Mouse (Mus musculus): ENCODE measurements around the gene Tbx10. TPM values are rescaled to one million over a fixed set of nuclear protein-coding genes. Genes with fewer than 3 reads are reported as not detected.
"Not testable (repeated sequence)": the region's sequence is repeated elsewhere in the genome, so short reads cannot be mapped to it uniquely, and the experiment has no call there.

The Tbx10 gene
- polyA plus RNA-seq, 1 experiment from 2014 or later: not detected

DNA sequence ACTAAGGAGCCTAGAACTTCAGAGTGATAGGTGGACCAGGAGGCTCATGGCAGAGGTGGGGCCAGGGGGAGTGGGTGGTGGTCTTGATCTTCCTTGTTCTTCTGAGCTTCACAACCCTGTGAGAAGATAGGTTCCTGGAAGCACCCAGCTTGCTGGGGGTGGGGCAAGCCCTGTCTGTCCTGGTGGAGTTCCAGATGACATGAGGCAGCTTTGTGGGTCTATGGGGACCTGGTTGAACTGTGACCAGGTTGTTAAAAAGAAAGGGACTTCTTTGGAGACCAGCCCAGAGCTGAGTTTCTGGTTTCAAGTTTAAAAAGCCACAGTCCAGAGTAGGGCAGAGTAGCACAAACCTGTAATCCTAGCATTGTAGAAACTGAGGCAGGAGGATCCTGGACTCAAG lies 33.5 kb upstream of the Tbx10 start:
- no peaks in the 10 kb centered on the region for H3K4me1 ChIP-seq (ENCODE audit: insufficient read depth, low read depth, low read length)
- no peaks in the 10 kb centered on the region for H3K27me3 ChIP-seq (replicated peaks; ENCODE audit: insufficient read depth, low read length)
- no peak overlapping the region for H3K27ac ChIP-seq (ENCODE audit: low read length)
- TF ChIP-seq EP300 (IDR thresholded peaks at IDR 0.05) (no peak), CTCF (IDR thresholded peaks at IDR 0.05) (no peak)
- H3K9me3 ChIP-seq (ENCODE audit: low read length): no peaks in the 10 kb centered on the region
- no peak overlapping the region for H3K4me2 ChIP-seq (replicated peaks; ENCODE audit: low read depth, low read length)
- no peak overlapping the region for H3K4me3 ChIP-seq (ENCODE audit: low read depth, low read length)
- H3K36me3 ChIP-seq (ENCODE audit: insufficient read depth, low read length): no peaks in the 10 kb centered on the region
- DNase-seq (ENCODE audit: low spot score) (no peak), ATAC-seq (no peak)
- H3K9ac ChIP-seq (replicated peaks; ENCODE audit: low read depth): no peak overlapping the region

- Histone ChIP-seq H3K27ac (ENCODE audit: low read length) (no peak overlapping the region), H3K4me1 (ENCODE audit: insufficient read depth, low read depth, low read length) (no peaks in the 10 kb centered on the region), H3K27me3 (replicated peaks; ENCODE audit: insufficient read depth, low read length) (no peaks in the 10 kb centered on the region), H3K9ac (replicated peaks; ENCODE audit: low read depth) (no peak overlapping the region), H3K4me3 (ENCODE audit: low read depth, low read length) (no peak overlapping the region), H3K36me3 (ENCODE audit: insufficient read depth, low read length) (no peaks in the 10 kb centered on the region), H3K4me2 (replicated peaks; ENCODE audit: low read depth, low read length) (no peak overlapping the region), H3K9me3 (ENCODE audit: low read length) (no peaks in the 10 kb centered on the region)
- peak; percentile 70 for TF ChIP-seq EP300 (IDR thresholded peaks at IDR 0.05)
- TF ChIP-seq CTCF (IDR thresholded peaks at IDR 0.05): no peak
- 49% methylated on average over 5 of the region's 5 CpGs for WGBS
- peak; percentile 76 for DNase-seq (ENCODE audit: low spot score)
- peak; percentile 80 for ATAC-seq
Observed at GRCm38 (mm10) chr19:3960211-3960610, 32.3 kb upstream of the Tbx10 start.

- not testable (repeated sequence) for H3K36me3 ChIP-seq (ENCODE audit: insufficient read depth, low read length); H3K9me3 ChIP-seq (ENCODE audit: low read length); DNase-seq (ENCODE audit: low spot score); ATAC-seq; H3K9ac ChIP-seq (replicated peaks; ENCODE audit: low read depth); H3K27me3 ChIP-seq (replicated peaks; ENCODE audit: insufficient read depth, low read length); H3K4me1 ChIP-seq (ENCODE audit: insufficient read depth, low read depth, low read length); H3K27ac ChIP-seq (ENCODE audit: low read length); H3K4me2 ChIP-seq (replicated peaks; ENCODE audit: low read depth, low read length); H3K4me3 ChIP-seq (ENCODE audit: low read depth, low read length)
- WGBS: 59% methylated on average over 6 of the region's 6 CpGs
Observed at GRCm38 (mm10) chr19:3961805-3962204, 30.7 kb upstream of the Tbx10 start.

DNA sequence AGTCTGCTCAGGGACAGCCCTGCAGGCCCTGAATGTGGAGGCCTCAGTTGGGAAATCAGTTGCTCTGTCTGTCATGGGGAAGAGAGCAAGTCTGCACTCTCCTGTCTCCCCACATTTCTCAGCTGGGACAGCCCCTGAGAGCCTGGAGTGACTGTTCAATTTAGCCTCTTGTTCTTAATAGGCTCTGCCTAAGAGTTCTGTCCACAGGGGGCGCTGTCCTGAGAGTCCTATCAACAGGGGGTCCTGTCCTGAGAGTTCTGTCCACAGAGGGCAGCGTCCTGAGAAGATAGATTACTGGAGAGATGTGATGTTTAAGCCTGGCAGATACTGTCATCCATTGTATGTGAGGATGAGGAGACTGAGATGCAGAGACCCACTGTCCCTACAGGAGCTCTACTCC lies 30.1 kb upstream of the Tbx10 start:
- Histone ChIP-seq H3K4me1 (ENCODE audit: insufficient read depth, low read depth, low read length) (no peaks in the 10 kb centered on the region), H3K9ac (replicated peaks; ENCODE audit: low read depth) (no peak overlapping the region), H3K27ac (ENCODE audit: low read length) (no peak overlapping the region), H3K27me3 (replicated peaks; ENCODE audit: insufficient read depth, low read length) (no peaks in the 10 kb centered on the region), H3K36me3 (ENCODE audit: insufficient read depth, low read length) (no peaks in the 10 kb centered on the region), H3K4me3 (ENCODE audit: low read depth, low read length) (no peak overlapping the region), H3K9me3 (ENCODE audit: low read length) (no peaks in the 10 kb centered on the region), H3K4me2 (replicated peaks; ENCODE audit: low read depth, low read length) (no peak overlapping the region)
- WGBS: 15% methylated on average over 2 of the region's 2 CpGs
- TF ChIP-seq EP300 (IDR thresholded peaks at IDR 0.05) (no peak), CTCF (IDR thresholded peaks at IDR 0.05) (peak; percentile 53)
- ATAC-seq (no peak), DNase-seq (ENCODE audit: low spot score) (peak; percentile 43)

DNA sequence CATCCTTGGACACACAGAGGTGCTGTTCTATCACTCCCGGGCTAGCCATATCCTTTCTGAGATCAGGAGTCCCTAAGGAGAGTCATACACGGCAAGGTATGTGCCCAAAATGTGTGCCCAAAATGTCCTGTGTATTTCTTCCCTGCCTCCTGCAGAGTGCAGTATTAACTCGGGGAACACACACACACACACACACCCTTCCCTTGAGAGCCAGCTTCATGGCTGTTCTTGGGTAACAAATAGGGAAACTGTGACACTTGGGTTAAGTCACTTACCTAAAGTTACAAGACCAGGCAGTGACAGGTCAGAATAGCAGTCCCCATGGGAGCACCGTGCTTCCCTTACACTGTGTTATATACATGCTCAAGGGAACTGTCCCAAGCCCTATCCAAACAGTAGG lies 28.5 kb upstream of the Tbx10 start:
- Histone ChIP-seq H3K4me1 (ENCODE audit: insufficient read depth, low read depth, low read length) (no peaks in the 10 kb centered on the region), H3K9ac (replicated peaks; ENCODE audit: low read depth) (no peak overlapping the region), H3K4me2 (replicated peaks; ENCODE audit: low read depth, low read length) (no peak overlapping the region), H3K27ac (ENCODE audit: low read length) (no peak overlapping the region), H3K9me3 (ENCODE audit: low read length) (no peaks in the 10 kb centered on the region), H3K4me3 (ENCODE audit: low read depth, low read length) (no peak overlapping the region), H3K27me3 (replicated peaks; ENCODE audit: insufficient read depth, low read length) (no peaks in the 10 kb centered on the region), H3K36me3 (ENCODE audit: insufficient read depth, low read length) (no peaks in the 10 kb centered on the region)
- ATAC-seq (no peak), DNase-seq (ENCODE audit: low spot score) (no peak)
- TF ChIP-seq CTCF (IDR thresholded peaks at IDR 0.05): peak; percentile 39
- TF ChIP-seq EP300 (IDR thresholded peaks at IDR 0.05): no peak
- 70% methylated on average over 4 of the region's 4 CpGs for WGBS

- Histone ChIP-seq H3K9ac (replicated peaks; ENCODE audit: low read depth) (no peak overlapping the region), H3K4me3 (ENCODE audit: low read depth, low read length) (no peak overlapping the region), H3K27me3 (replicated peaks; ENCODE audit: insufficient read depth, low read length) (no peaks in the 10 kb centered on the region), H3K4me1 (ENCODE audit: insufficient read depth, low read depth, low read length) (no peaks in the 10 kb centered on the region), H3K4me2 (replicated peaks; ENCODE audit: low read depth, low read length) (no peak overlapping the region), H3K9me3 (ENCODE audit: low read length) (no peaks in the 10 kb centered on the region), H3K27ac (ENCODE audit: low read length) (no peak overlapping the region), H3K36me3 (ENCODE audit: insufficient read depth, low read length) (no peaks in the 10 kb centered on the region)
- peak; percentile 50 for TF ChIP-seq CTCF (IDR thresholded peaks at IDR 0.05)
- no peak for TF ChIP-seq EP300 (IDR thresholded peaks at IDR 0.05)
- WGBS: 62% methylated on average over 11 of the region's 11 CpGs
- ATAC-seq (no peak), DNase-seq (ENCODE audit: low spot score) (no peak)
Observed at GRCm38 (mm10) chr19:3966330-3967075, 26.0 kb upstream of the Tbx10 start.

- H3K27me3 ChIP-seq (replicated peaks; ENCODE audit: insufficient read depth, low read length): no peaks in the 10 kb centered on the region
- H3K27ac ChIP-seq (ENCODE audit: low read length): no peak overlapping the region
- H3K4me3 ChIP-seq (ENCODE audit: low read depth, low read length): no peak overlapping the region
- H3K9me3 ChIP-seq (ENCODE audit: low read length): no peaks in the 10 kb centered on the region
- TF ChIP-seq CTCF (IDR thresholded peaks at IDR 0.05) (no peak), EP300 (IDR thresholded peaks at IDR 0.05) (no peak)
- no peak overlapping the region for H3K4me2 ChIP-seq (replicated peaks; ENCODE audit: low read depth, low read length)
- H3K9ac ChIP-seq (replicated peaks; ENCODE audit: low read depth): no peak overlapping the region
- no peaks in the 10 kb centered on the region for H3K4me1 ChIP-seq (ENCODE audit: insufficient read depth, low read depth, low read length)
- DNase-seq (ENCODE audit: low spot score): no peak
- H3K36me3 ChIP-seq (ENCODE audit: insufficient read depth, low read length): no peaks in the 10 kb centered on the region
- 46% methylated on average over 3 of the region's 3 CpGs for WGBS
- no peak for ATAC-seq
Observed at GRCm38 (mm10) chr19:3967258-3967657, 25.3 kb upstream of the Tbx10 start.
